Mouse (Mus musculus) heart, embryonic 12.5 days (tissue): Measurements from ENCODE around the gene Rhbdl1. TPM values are rescaled to one million over a fixed set of nuclear protein-coding genes. Genes with fewer than 3 reads are reported as not detected.
A peak's percentile ranks its signal among the peaks of the same experiment; 100 is the strongest.
"Not testable (repeated sequence)": the region's sequence is repeated elsewhere in the genome, so short reads cannot be mapped to it uniquely, and the experiment has no call there.

ENCODE experiments used
- ATAC-seq: fragments of 200-750 bp; cut with Nextera tagmentation; 2 replicates; pipeline ENCODE4 v1.8.0; 2017; ENCODE audit warnings: moderate TSS enrichment, moderate library complexity; ENCODE audit not compliant: insufficient number of reproducible peaks, low FRiP score
- H3K27ac ChIP-seq: fragments of 300-500 bp; sonication (generic); 2 replicates; pipeline ENCODE4 v1.5.1; 2016; ENCODE audit warnings: mild to moderate bottlenecking, moderate library complexity; ENCODE audit not compliant: poor library complexity, severe bottlenecking
- H3K27me3 ChIP-seq: fragments of 300-500 bp; sonication (generic); replicated peaks from 2 replicates; pipeline ENCODE4 v1.6.1; 2016; ENCODE audit warnings: mild to moderate bottlenecking, moderate library complexity
- H3K36me3 ChIP-seq: fragments of 300-500 bp; sonication (generic); 2 replicates; pipeline ENCODE4 v1.6.1; 2016; ENCODE audit warnings: mild to moderate bottlenecking, moderate library complexity
- H3K4me1 ChIP-seq: fragments of 300-500 bp; sonication (generic); replicated peaks from 2 replicates; pipeline ENCODE4 v1.6.1; 2016; ENCODE audit warnings: mild to moderate bottlenecking
- H3K4me2 ChIP-seq: fragments of 300-500 bp; sonication (generic); 2 replicates; pipeline ENCODE4 v1.6.1; 2016; ENCODE audit warnings: mild to moderate bottlenecking, moderate library complexity
- H3K4me3 ChIP-seq: fragments of 300-500 bp; sonication (generic); 2 replicates; pipeline ENCODE4 v1.5.1; 2016; ENCODE audit warnings: mild to moderate bottlenecking
- H3K9ac ChIP-seq: fragments of 300-500 bp; sonication (generic); 2 replicates; pipeline ENCODE4 v1.6.1; 2016; ENCODE audit warnings: mild to moderate bottlenecking, moderate library complexity
- H3K9me3 ChIP-seq: fragments of 300-500 bp; sonication (generic); replicated peaks from 2 replicates; pipeline ENCODE4 v1.6.1; 2016; ENCODE audit warnings: mild to moderate bottlenecking, moderate library complexity
- WGBS: fragments of 180-500 bp; shearing (Covaris S2); methylation state at CpG from one replicate; pipeline ENCODE4 v1.1.7; 2016; 5-methylcytosine and 5-hydroxymethylcytosine counted together
- polyA plus RNA-seq: library from polyadenylated mRNA; unstranded; fragments of >200 nt; fragmentation: Nextera tagmentation; extraction: Ambion mirVana; gene quantifications from 2 replicates; pipeline ENCODE4 v1.2.1, GENCODE M21; 2016

Rhbdl1 gene
- polyA plus RNA-seq, 1 experiment from 2014 or later: 1.6 TPM

GRCm38 (mm10) chr17:25878611-25879180 is 41.6 kb upstream of the Rhbdl1 start:
- H3K27me3 ChIP-seq: no peaks in the 10 kb centered on the region
- H3K4me1 ChIP-seq: peaks cover 51% of the 10 kb centered on the region
- H3K9me3 ChIP-seq: no peaks in the 10 kb centered on the region
- no peak overlapping the region for H3K9ac ChIP-seq
- H3K4me2 ChIP-seq: no peak overlapping the region
- H3K27ac ChIP-seq: no peak overlapping the region
- H3K36me3 ChIP-seq: peaks cover 39% of the 10 kb centered on the region
- 93% methylated on average over 19 of the region's 19 CpGs for WGBS
- H3K4me3 ChIP-seq: no peak overlapping the region
- no peak for ATAC-seq

GRCm38 (mm10) chr17:25877741-25878610 is 40.9 kb upstream of the Rhbdl1 start:
- Histone ChIP-seq H3K9me3 (no peaks in the 10 kb centered on the region), H3K36me3 (peaks cover 32% of the 10 kb centered on the region), H3K4me1 (peaks cover 51% of the 10 kb centered on the region), H3K9ac (no peak overlapping the region), H3K4me3 (no peak overlapping the region), H3K27ac (no peak overlapping the region), H3K27me3 (no peaks in the 10 kb centered on the region), H3K4me2 (no peak overlapping the region)
- WGBS: 90% methylated on average over 32 of the region's 32 CpGs
- ATAC-seq: no peak

- H3K27ac ChIP-seq: no peak overlapping the region
- peaks cover 23% of the 10 kb centered on the region for H3K36me3 ChIP-seq
- H3K4me3 ChIP-seq: no peak overlapping the region
- peaks cover 44% of the 10 kb centered on the region for H3K4me1 ChIP-seq
- no peak overlapping the region for H3K4me2 ChIP-seq
- H3K9me3 ChIP-seq: no peaks in the 10 kb centered on the region
- no peaks in the 10 kb centered on the region for H3K27me3 ChIP-seq
- WGBS: 73% methylated on average over 3 of the region's 3 CpGs
- no peak for ATAC-seq
- no peak overlapping the region for H3K9ac ChIP-seq
These were observed 39.9 kb upstream of the Rhbdl1 start for GRCm38 (mm10) chr17:25877025-25877424.

- Histone ChIP-seq H3K4me1 (peaks cover 39% of the 10 kb centered on the region), H3K9me3 (no peaks in the 10 kb centered on the region), H3K27ac (no peak overlapping the region), H3K9ac (peak overlapping the region; percentile 83), H3K4me2 (peak overlapping the region; percentile 94), H3K4me3 (peak overlapping the region; percentile 88), H3K27me3 (no peaks in the 10 kb centered on the region), H3K36me3 (peaks cover 22% of the 10 kb centered on the region)
- no peak for ATAC-seq
- 73% methylated on average over 10 of the region's 10 CpGs for WGBS
These were observed 39.3 kb upstream of the Rhbdl1 start for GRCm38 (mm10) chr17:25876347-25876915.

- peak overlapping the region; percentile 87 for H3K27ac ChIP-seq
- peak overlapping the region; percentile 94 for H3K4me2 ChIP-seq
- H3K9me3 ChIP-seq: no peaks in the 10 kb centered on the region
- WGBS: 1% methylated on average over 59 of the region's 59 CpGs
- no peaks in the 10 kb centered on the region for H3K27me3 ChIP-seq
- peaks cover 30% of the 10 kb centered on the region for H3K4me1 ChIP-seq
- H3K36me3 ChIP-seq: peaks cover 22% of the 10 kb centered on the region
- peak overlapping the region; percentile 88 for H3K4me3 ChIP-seq
- peak; percentile 88 for ATAC-seq
- H3K9ac ChIP-seq: peak overlapping the region; percentile 83
These were observed 38.4 kb upstream of the Rhbdl1 start for GRCm38 (mm10) chr17:25875171-25876136.

- ATAC-seq: peak; percentile 78
- Histone ChIP-seq H3K4me3 (peak within 1 kb of the TSS; percentile 88), H3K27ac (peak within 1 kb of the TSS; percentile 87), H3K4me1 (peaks cover 25% of the 10 kb centered on the region), H3K27me3 (no peaks in the 10 kb centered on the region), H3K36me3 (peaks cover 21% of the 10 kb centered on the region), H3K9me3 (no peaks in the 10 kb centered on the region), H3K4me2 (peak within 1 kb of the TSS; percentile 94), H3K9ac (peak within 1 kb of the TSS; percentile 83)
- under 1% methylated on average over 25 of the region's 25 CpGs for WGBS
These were observed 37.7 kb upstream of the Rhbdl1 start, which contains the start of gene Mettl26 for GRCm38 (mm10) chr17:25874721-25875170. Mettl26 (plus strand) TSS chr17:25875074.

GRCm38 (mm10) chr17:25874148-25874720 is 37.1 kb upstream of the Rhbdl1 start:
- H3K4me2 ChIP-seq: peak overlapping the region; percentile 94
- H3K9me3 ChIP-seq: no peaks in the 10 kb centered on the region
- H3K27me3 ChIP-seq: no peaks in the 10 kb centered on the region
- H3K4me1 ChIP-seq: peaks cover 25% of the 10 kb centered on the region
- WGBS: 9% methylated on average over 14 of the region's 14 CpGs
- H3K9ac ChIP-seq: peak overlapping the region; percentile 83
- no peak for ATAC-seq
- H3K4me3 ChIP-seq: peak overlapping the region; percentile 88
- H3K36me3 ChIP-seq: peaks cover 17% of the 10 kb centered on the region
- H3K27ac ChIP-seq: peak overlapping the region; percentile 87

- Histone ChIP-seq H3K9me3 (no peaks in the 10 kb centered on the region), H3K27ac (peak overlapping the region; percentile 87; the same call in 1 of the 2 replicates), H3K4me1 (peaks cover 31% of the 10 kb centered on the region), H3K27me3 (no peaks in the 10 kb centered on the region), H3K4me2 (peak overlapping the region; percentile 94), H3K9ac (peak overlapping the region; percentile 83; the same call in 1 of the 2 replicates), H3K4me3 (peak overlapping the region; percentile 88), H3K36me3 (peaks cover 11% of the 10 kb centered on the region)
- ATAC-seq: no peak
- WGBS: 75% methylated on average over 11 of the region's 11 CpGs
These were observed 36.5 kb upstream of the Rhbdl1 start for GRCm38 (mm10) chr17:25873405-25874147.

- H3K9me3 ChIP-seq: no peaks in the 10 kb centered on the region
- ATAC-seq: no peak
- no peak overlapping the region for H3K9ac ChIP-seq
- no peak overlapping the region for H3K4me2 ChIP-seq
- no peak overlapping the region for H3K27ac ChIP-seq
- peaks cover 2% of the 10 kb centered on the region for H3K36me3 ChIP-seq
- peaks cover 33% of the 10 kb centered on the region for H3K4me1 ChIP-seq
- no peaks in the 10 kb centered on the region for H3K27me3 ChIP-seq
- 80% methylated on average over 3 of the region's 3 CpGs for WGBS
- no peak overlapping the region for H3K4me3 ChIP-seq
These were observed 35.6 kb upstream of the Rhbdl1 start for GRCm38 (mm10) chr17:25872676-25873075.

- H3K4me1 ChIP-seq: peaks cover 35% of the 10 kb centered on the region
These were observed 34.5 kb upstream of the Rhbdl1 start for GRCm38 (mm10) chr17:25871566-25871965.

More at GRCm38 (mm10) chr17:25871566-25871965, 34.5 kb upstream of the Rhbdl1 start:
- H3K36me3 ChIP-seq, H3K4me2 ChIP-seq, H3K9ac ChIP-seq, H3K9me3 ChIP-seq, H3K27ac ChIP-seq, H3K27me3 ChIP-seq, ATAC-seq, H3K4me3 ChIP-seq: not testable (repeated sequence)
